Mouse (Mus musculus): ENCODE measurements around the gene Trim38.

The Trim38 gene

GRCm38 (mm10) chr13:23836630-23837029, 66.9 kb downstream of the Trim38 start:
- DNase-seq: no peak

GRCm38 (mm10) chr13:23839308-23839707, 69.6 kb downstream of the Trim38 start, which contains the start of gene Slc17a3:
Gene Slc17a3 (plus strand): TSS chr13:23839434.
- DNase-seq: no peak

All from thymus, postnatal 14 days (tissue).